Mouse (Mus musculus): Measurements from ENCODE around the gene Ccn1. TPM values are rescaled to one million over a fixed set of nuclear protein-coding genes. Genes with fewer than 3 reads are reported as not detected.

The Ccn1 gene
- polyA plus RNA-seq, 1 experiment: 8.1 TPM

GRCm38 (mm10) chr3:145647416-145647815, 2.4 kb downstream of the Ccn1 start:
- 96% methylated on average over 18 of the region's 18 CpGs for WGBS
- H3K27ac ChIP-seq (ENCODE audit: control insufficient read depth, insufficient read depth, low read length): no peak overlapping the region
- no peak overlapping the region for H3K4me3 ChIP-seq (ENCODE audit: control insufficient read depth, insufficient read depth, low read length)
- TF ChIP-seq CTCF (IDR thresholded peaks at IDR 0.05; ENCODE audit: borderline replicate concordance, control insufficient read depth, extremely low read depth, insufficient read depth, low read length, poor library complexity) (no peak), POLR2A (IDR thresholded peaks at IDR 0.05; ENCODE audit: control insufficient read depth, extremely low read depth, insufficient read depth, low read length, poor library complexity) (no peak)
- peaks cover 19% of the 10 kb centered on the region for H3K27me3 ChIP-seq (ENCODE audit: control insufficient read depth, insufficient read depth, low read length)
- no peaks in the 10 kb centered on the region for H3K36me3 ChIP-seq (ENCODE audit: control insufficient read depth, insufficient read depth, low read length)
- DNase-seq: no peak
- no peaks in the 10 kb centered on the region for H3K4me1 ChIP-seq (replicated peaks; ENCODE audit: control insufficient read depth, insufficient read depth, low read length)

- WGBS: 56% methylated on average over 2 of the region's 2 CpGs
- TF ChIP-seq POLR2A (IDR thresholded peaks at IDR 0.05; ENCODE audit: control insufficient read depth, extremely low read depth, insufficient read depth, low read length, poor library complexity): no peak
- no peak for TF ChIP-seq CTCF (IDR thresholded peaks at IDR 0.05; ENCODE audit: borderline replicate concordance, control insufficient read depth, extremely low read depth, insufficient read depth, low read length, poor library complexity)
- H3K27me3 ChIP-seq (ENCODE audit: control insufficient read depth, insufficient read depth, low read length): peaks cover 14% of the 10 kb centered on the region; the same call in 1 of the 2 replicates
- H3K36me3 ChIP-seq (ENCODE audit: control insufficient read depth, insufficient read depth, low read length): no peaks in the 10 kb centered on the region
- no peak overlapping the region for H3K4me3 ChIP-seq (ENCODE audit: control insufficient read depth, insufficient read depth, low read length)
- no peak overlapping the region for H3K27ac ChIP-seq (ENCODE audit: control insufficient read depth, insufficient read depth, low read length)
- H3K4me1 ChIP-seq (replicated peaks; ENCODE audit: control insufficient read depth, insufficient read depth, low read length): no peaks in the 10 kb centered on the region
- DNase-seq: no peak
Observed at GRCm38 (mm10) chr3:145646666-145647065, 3.1 kb downstream of the Ccn1 start.

- H3K4me1 ChIP-seq (replicated peaks; ENCODE audit: control insufficient read depth, insufficient read depth, low read length): no peaks in the 10 kb centered on the region
- H3K36me3 ChIP-seq (ENCODE audit: control insufficient read depth, insufficient read depth, low read length): no peaks in the 10 kb centered on the region
- TF ChIP-seq POLR2A (IDR thresholded peaks at IDR 0.05; ENCODE audit: control insufficient read depth, extremely low read depth, insufficient read depth, low read length, poor library complexity) (no peak), CTCF (IDR thresholded peaks at IDR 0.05; ENCODE audit: borderline replicate concordance, control insufficient read depth, extremely low read depth, insufficient read depth, low read length, poor library complexity) (no peak)
- H3K27me3 ChIP-seq (ENCODE audit: control insufficient read depth, insufficient read depth, low read length): peaks cover 11% of the 10 kb centered on the region; the same call in 1 of the 2 replicates
- no peak for DNase-seq
- no peak overlapping the region for H3K27ac ChIP-seq (ENCODE audit: control insufficient read depth, insufficient read depth, low read length)
- H3K4me3 ChIP-seq (ENCODE audit: control insufficient read depth, insufficient read depth, low read length): no peak overlapping the region
- WGBS: 95% methylated on average over 3 of the region's 3 CpGs
Observed at GRCm38 (mm10) chr3:145646009-145646408, 3.8 kb downstream of the Ccn1 start.

GRCm38 (mm10) chr3:145645463-145645862, 4.3 kb downstream of the Ccn1 start:
- TF ChIP-seq POLR2A (IDR thresholded peaks at IDR 0.05; ENCODE audit: control insufficient read depth, extremely low read depth, insufficient read depth, low read length, poor library complexity) (no peak), CTCF (IDR thresholded peaks at IDR 0.05; ENCODE audit: borderline replicate concordance, control insufficient read depth, extremely low read depth, insufficient read depth, low read length, poor library complexity) (no peak)
- Histone ChIP-seq H3K4me3 (ENCODE audit: control insufficient read depth, insufficient read depth, low read length) (no peak overlapping the region), H3K27ac (ENCODE audit: control insufficient read depth, insufficient read depth, low read length) (no peak overlapping the region), H3K36me3 (ENCODE audit: control insufficient read depth, insufficient read depth, low read length) (no peaks in the 10 kb centered on the region), H3K4me1 (replicated peaks; ENCODE audit: control insufficient read depth, insufficient read depth, low read length) (no peaks in the 10 kb centered on the region), H3K27me3 (ENCODE audit: control insufficient read depth, insufficient read depth, low read length) (peaks cover 7% of the 10 kb centered on the region; the same call in 1 of the 2 replicates)
- WGBS: 90% methylated on average over 6 of the region's 6 CpGs
- DNase-seq: no peak

GRCm38 (mm10) chr3:145642861-145643260, 6.9 kb downstream of the Ccn1 start:
- no peaks in the 10 kb centered on the region for H3K36me3 ChIP-seq (ENCODE audit: control insufficient read depth, insufficient read depth, low read length)
- no peaks in the 10 kb centered on the region for H3K4me1 ChIP-seq (replicated peaks; ENCODE audit: control insufficient read depth, insufficient read depth, low read length)
- no peak overlapping the region for H3K4me3 ChIP-seq (ENCODE audit: control insufficient read depth, insufficient read depth, low read length)
- 82% methylated on average over 11 of the region's 11 CpGs for WGBS
- DNase-seq: no peak
- H3K27ac ChIP-seq (ENCODE audit: control insufficient read depth, insufficient read depth, low read length): no peak overlapping the region
- H3K27me3 ChIP-seq (ENCODE audit: control insufficient read depth, insufficient read depth, low read length): no peaks in the 10 kb centered on the region
- TF ChIP-seq POLR2A (IDR thresholded peaks at IDR 0.05; ENCODE audit: control insufficient read depth, extremely low read depth, insufficient read depth, low read length, poor library complexity): no peak
- no peak for TF ChIP-seq CTCF (IDR thresholded peaks at IDR 0.05; ENCODE audit: borderline replicate concordance, control insufficient read depth, extremely low read depth, insufficient read depth, low read length, poor library complexity)

GRCm38 (mm10) chr3:145641878-145642277, 7.9 kb downstream of the Ccn1 start:
- TF ChIP-seq CTCF (IDR thresholded peaks at IDR 0.05; ENCODE audit: borderline replicate concordance, control insufficient read depth, extremely low read depth, insufficient read depth, low read length, poor library complexity): no peak
- no peak for TF ChIP-seq POLR2A (IDR thresholded peaks at IDR 0.05; ENCODE audit: control insufficient read depth, extremely low read depth, insufficient read depth, low read length, poor library complexity)
- H3K4me1 ChIP-seq (replicated peaks; ENCODE audit: control insufficient read depth, insufficient read depth, low read length): no peaks in the 10 kb centered on the region
- no peaks in the 10 kb centered on the region for H3K27me3 ChIP-seq (ENCODE audit: control insufficient read depth, insufficient read depth, low read length)
- no peak overlapping the region for H3K4me3 ChIP-seq (ENCODE audit: control insufficient read depth, insufficient read depth, low read length)
- H3K27ac ChIP-seq (ENCODE audit: control insufficient read depth, insufficient read depth, low read length): no peak overlapping the region
- no peaks in the 10 kb centered on the region for H3K36me3 ChIP-seq (ENCODE audit: control insufficient read depth, insufficient read depth, low read length)
- WGBS: 88% methylated on average over 3 of the region's 3 CpGs
- DNase-seq: no peak

All from thymus, adult 2 months (tissue).